Comparison of ENCODE assay signal across 10 mouse cellular contexts in genomic region chr10:69046008-69046555, GRCm38 (mm10).
DNase-seq lines count a peak whose midpoint lies in the region; ATAC-seq and TF ChIP-seq lines count a peak whose summit lies in the region.
"Had no signal": no experiment of that assay in that cellular context is flagged by ENCODE, and none has a peak within 500 bp of the region (broad histone marks: within the 10 kb centered on the region; RNA-seq: fewer than 3 reads in every experiment).

No protein-coding gene starts in this region.

- no peak overlapping the region for H3K27ac ChIP-seq in forebrain, embryonic 14.5 days (ENCODE audit: low read depth, low read length)
- no peak overlapping the region for H3K27ac ChIP-seq in forebrain, embryonic 10.5 days
- no peak overlapping the region for H3K27ac ChIP-seq in midbrain, embryonic 14.5 days (replicated peaks; ENCODE audit: low read depth, low read length)
- H3K27ac ChIP-seq in midbrain, embryonic 11.5 days (ENCODE audit: low read depth, low read length), result no peak overlapping the region
- no peak overlapping the region for H3K27ac ChIP-seq in hindbrain, postnatal 0 days
- H3K27ac ChIP-seq in stomach, embryonic 16.5 days (ENCODE audit: low read length), result peak overlapping the region; percentile 51

- H3K4me3 ChIP-seq in forebrain, embryonic 14.5 days (ENCODE audit: low read depth, low read length), result no peak overlapping the region
- no peak overlapping the region for H3K4me3 ChIP-seq in forebrain, embryonic 10.5 days
- H3K4me3 ChIP-seq in midbrain, embryonic 14.5 days (replicated peaks; ENCODE audit: low read depth, low read length), result no peak overlapping the region
- no peak overlapping the region for H3K4me3 ChIP-seq in midbrain, embryonic 11.5 days (ENCODE audit: low read depth, low read length)
- no peak overlapping the region for H3K4me3 ChIP-seq in hindbrain, postnatal 0 days (ENCODE audit: low read length)
- no peak overlapping the region for H3K4me3 ChIP-seq in stomach, embryonic 16.5 days (replicated peaks; ENCODE audit: low read length)
- no peak overlapping the region for H3K4me3 ChIP-seq in lung, adult 2 months (replicated peaks; ENCODE audit: extremely low read depth, low read depth, low read length)
- H3K4me3 ChIP-seq: heart, embryonic 12.5 days; myocyte had no signal

- TF ChIP-seq CTCF in hindbrain, postnatal 0 days (IDR thresholded peaks at IDR 0.05; ENCODE audit: low read depth), result peak; percentile 32; the same call in 1 of the 2 replicates
- TF ChIP-seq CTCF in lung, adult 2 months (IDR thresholded peaks at IDR 0.05; ENCODE audit: insufficient read depth, low read length), result no peak

- H3K4me1 ChIP-seq in forebrain, embryonic 14.5 days (ENCODE audit: control insufficient read depth, insufficient read depth, low read length), result 0 out of 2 replicates have a peak, but pooled peaks cover 10% of the 10 kb centered on the region
- H3K4me1 ChIP-seq in forebrain, embryonic 10.5 days, result peaks cover 22% of the 10 kb centered on the region
- peaks cover 5% of the 10 kb centered on the region; the same call in 1 of the 2 replicates for H3K4me1 ChIP-seq in midbrain, embryonic 14.5 days (ENCODE audit: control insufficient read depth, insufficient read depth, low read length)
- H3K4me1 ChIP-seq in midbrain, embryonic 11.5 days (ENCODE audit: control insufficient read depth, insufficient read depth, low read length), result peaks cover 7% of the 10 kb centered on the region
- peaks cover 17% of the 10 kb centered on the region for H3K4me1 ChIP-seq in hindbrain, postnatal 0 days (ENCODE audit: insufficient read depth, low read length)
- peaks cover 25% of the 10 kb centered on the region for H3K4me1 ChIP-seq in stomach, embryonic 16.5 days (ENCODE audit: control insufficient read depth, insufficient read depth, low read length)
- H3K4me1 ChIP-seq in lung, adult 2 months (ENCODE audit: control insufficient read depth, insufficient read depth, low read length), result peaks cover 3% of the 10 kb centered on the region; the same call in 1 of the 2 replicates
- H3K4me1 ChIP-seq: heart, embryonic 12.5 days had no signal

- no peak for TF ChIP-seq POLR2A in lung, adult 2 months (IDR thresholded peaks at IDR 0.05; ENCODE audit: borderline replicate concordance, extremely low read depth, low read depth, low read length)

- DNase-seq in forebrain, embryonic 14.5 days (ENCODE audit: low spot score), result peak; percentile 50
- DNase-seq in forebrain, embryonic 10.5 days (ENCODE audit: extremely low spot score, low spot score), result no peak
- DNase-seq in midbrain, embryonic 14.5 days, result peak; percentile 40
- no peak for DNase-seq in midbrain, embryonic 11.5 days (ENCODE audit: low spot score, missing footprints)
- DNase-seq in hindbrain, postnatal 0 days (ENCODE audit: low spot score), result peak; percentile 50
- DNase-seq in lung, adult 2 months, result no peak
- DNase-seq in frontal cortex, postnatal 36 days (ENCODE audit: low spot score in 2 of 2), result no peak

- no peak for ATAC-seq in forebrain, embryonic 14.5 days
- no peak for ATAC-seq in midbrain, embryonic 14.5 days (ENCODE audit: low FRiP score, low TSS enrichment)
- no peak for ATAC-seq in midbrain, embryonic 11.5 days (ENCODE audit: low FRiP score)
- no peak for ATAC-seq in hindbrain, postnatal 0 days
- no peak for ATAC-seq in stomach, embryonic 16.5 days (ENCODE audit: insufficient read depth, low FRiP score)

- H3K4me2 ChIP-seq in forebrain, embryonic 14.5 days (ENCODE audit: low read length), result no peak overlapping the region
- H3K4me2 ChIP-seq in midbrain, embryonic 14.5 days (ENCODE audit: low read length), result no peak overlapping the region
- H3K4me2 ChIP-seq in midbrain, embryonic 11.5 days, result no peak overlapping the region
- no peak overlapping the region for H3K4me2 ChIP-seq in hindbrain, postnatal 0 days (ENCODE audit: low read depth, low read length)
- no peak overlapping the region; the same call in 1 of the 2 replicates for H3K4me2 ChIP-seq in stomach, embryonic 16.5 days (ENCODE audit: low read depth, low read length)
- H3K4me2 ChIP-seq: heart, embryonic 12.5 days had no signal

- WGBS in forebrain, embryonic 14.5 days, result 37% methylated on average over 10 of the region's 10 CpGs
- WGBS in forebrain, embryonic 10.5 days, result 60% methylated on average over 10 of the region's 10 CpGs
- 40% methylated on average over 10 of the region's 10 CpGs for WGBS in midbrain, embryonic 14.5 days
- WGBS in midbrain, embryonic 11.5 days, result 53% methylated on average over 10 of the region's 10 CpGs
- 29% methylated on average over 10 of the region's 10 CpGs for WGBS in hindbrain, postnatal 0 days
- 28% methylated on average over 10 of the region's 10 CpGs for WGBS in stomach, embryonic 16.5 days
- WGBS in lung, adult 2 months, result 52% methylated on average over 10 of the region's 10 CpGs

- H3K27me3 ChIP-seq in forebrain, embryonic 14.5 days (replicated peaks; ENCODE audit: control insufficient read depth, insufficient read depth, low read length), result no peaks in the 10 kb centered on the region
- no peaks in the 10 kb centered on the region for H3K27me3 ChIP-seq in forebrain, embryonic 10.5 days (ENCODE audit: poor library complexity, severe bottlenecking)
- no peaks in the 10 kb centered on the region for H3K27me3 ChIP-seq in midbrain, embryonic 14.5 days (ENCODE audit: control insufficient read depth, insufficient read depth, low read length)
- H3K27me3 ChIP-seq in midbrain, embryonic 11.5 days (ENCODE audit: control insufficient read depth, insufficient read depth, low read length), result no peaks in the 10 kb centered on the region
- H3K27me3 ChIP-seq in hindbrain, postnatal 0 days (ENCODE audit: insufficient read depth, low read length), result no peaks in the 10 kb centered on the region
- H3K27me3 ChIP-seq in stomach, embryonic 16.5 days (ENCODE audit: control insufficient read depth, insufficient read depth, low read length), result no peaks in the 10 kb centered on the region
- H3K27me3 ChIP-seq: heart, embryonic 12.5 days had no signal

- H3K36me3 ChIP-seq in forebrain, embryonic 14.5 days (ENCODE audit: control insufficient read depth, insufficient read depth, low read length), result no peaks in the 10 kb centered on the region
- no peaks in the 10 kb centered on the region for H3K36me3 ChIP-seq in forebrain, embryonic 10.5 days (replicated peaks)
- H3K36me3 ChIP-seq in midbrain, embryonic 14.5 days (ENCODE audit: control insufficient read depth, insufficient read depth, low read length), result no peaks in the 10 kb centered on the region
- H3K36me3 ChIP-seq in midbrain, embryonic 11.5 days (ENCODE audit: control insufficient read depth, insufficient read depth, low read length), result no peaks in the 10 kb centered on the region
- no peaks in the 10 kb centered on the region for H3K36me3 ChIP-seq in hindbrain, postnatal 0 days (ENCODE audit: insufficient read depth, low read length)
- no peaks in the 10 kb centered on the region for H3K36me3 ChIP-seq in stomach, embryonic 16.5 days (ENCODE audit: control insufficient read depth, insufficient read depth, low read length)
- H3K36me3 ChIP-seq: heart, embryonic 12.5 days had no signal

- no peak overlapping the region for H3K9ac ChIP-seq in forebrain, embryonic 14.5 days (ENCODE audit: low read length)
- H3K9ac ChIP-seq in midbrain, embryonic 14.5 days (replicated peaks; ENCODE audit: low read length), result no peak overlapping the region
- no peak overlapping the region for H3K9ac ChIP-seq in midbrain, embryonic 11.5 days (ENCODE audit: low read length)
- H3K9ac ChIP-seq in hindbrain, postnatal 0 days (replicated peaks; ENCODE audit: low read length), result no peak overlapping the region
- H3K9ac ChIP-seq in stomach, embryonic 16.5 days (ENCODE audit: low read length), result no peak overlapping the region
- H3K9ac ChIP-seq: heart, embryonic 12.5 days had no signal

- no peaks in the 10 kb centered on the region for H3K9me3 ChIP-seq in forebrain, embryonic 14.5 days (replicated peaks; ENCODE audit: control insufficient read depth, low read length)
- no peaks in the 10 kb centered on the region for H3K9me3 ChIP-seq in forebrain, embryonic 10.5 days
- H3K9me3 ChIP-seq in midbrain, embryonic 14.5 days (ENCODE audit: control insufficient read depth, low read length), result no peaks in the 10 kb centered on the region
- no peaks in the 10 kb centered on the region for H3K9me3 ChIP-seq in midbrain, embryonic 11.5 days (ENCODE audit: control insufficient read depth, low read length)
- H3K9me3 ChIP-seq in hindbrain, postnatal 0 days (ENCODE audit: low read length), result no peaks in the 10 kb centered on the region
- H3K9me3 ChIP-seq in stomach, embryonic 16.5 days (replicated peaks; ENCODE audit: control insufficient read depth, low read length), result no peaks in the 10 kb centered on the region
- H3K9me3 ChIP-seq: heart, embryonic 12.5 days had no signal

Comparison
In these comparisons a context has a peak if more than half of its experiments do, and no peak if none do; other contexts are left out.
1. DNase-seq: peak in forebrain, embryonic 14.5 days (single experiment), midbrain, embryonic 14.5 days (single experiment) and hindbrain, postnatal 0 days (single experiment); none in forebrain, embryonic 10.5 days (single experiment), midbrain, embryonic 11.5 days (single experiment), lung, adult 2 months (single experiment) and frontal cortex, postnatal 36 days (0 of 2).